Mouse (Mus musculus): ENCODE data around the gene Pde1c. TPM values are rescaled to one million over a fixed set of nuclear protein-coding genes. Genes with fewer than 3 reads are reported as not detected.
A peak's percentile ranks its signal among the peaks of the same experiment; 100 is the strongest.

Gene Pde1c
- polyA plus RNA-seq, 1 experiment from 2014 or later, result 13.9 TPM

- Histone ChIP-seq H3K9me3 (ENCODE audit: control insufficient read depth, low read length) (no peaks in the 10 kb centered on the region), H3K4me2 (ENCODE audit: low read length) (peak overlapping the region; percentile 97), H3K4me1 (ENCODE audit: control insufficient read depth, insufficient read depth, low read length) (0 out of 2 replicates have a peak, but pooled peaks cover 12% of the 10 kb centered on the region), H3K4me3 (replicated peaks; ENCODE audit: low read depth, low read length) (peak overlapping the region; percentile 57), H3K27me3 (ENCODE audit: control insufficient read depth, insufficient read depth, low read length) (no peaks in the 10 kb centered on the region), H3K36me3 (ENCODE audit: control insufficient read depth, insufficient read depth, low read length) (no peaks in the 10 kb centered on the region), H3K27ac (replicated peaks; ENCODE audit: low read depth, low read length) (peak overlapping the region; percentile 57), H3K9ac (replicated peaks; ENCODE audit: low read length) (peak overlapping the region; percentile 71)
- ATAC-seq (ENCODE audit: low FRiP score, low TSS enrichment) (peak; percentile 92), DNase-seq (peak; percentile 77)
- WGBS, result 6% methylated on average over 10 of the region's 10 CpGs
Measured at GRCm38 (mm10) chr6:56362128-56362545, 206.8 kb downstream of the Pde1c start.

DNA sequence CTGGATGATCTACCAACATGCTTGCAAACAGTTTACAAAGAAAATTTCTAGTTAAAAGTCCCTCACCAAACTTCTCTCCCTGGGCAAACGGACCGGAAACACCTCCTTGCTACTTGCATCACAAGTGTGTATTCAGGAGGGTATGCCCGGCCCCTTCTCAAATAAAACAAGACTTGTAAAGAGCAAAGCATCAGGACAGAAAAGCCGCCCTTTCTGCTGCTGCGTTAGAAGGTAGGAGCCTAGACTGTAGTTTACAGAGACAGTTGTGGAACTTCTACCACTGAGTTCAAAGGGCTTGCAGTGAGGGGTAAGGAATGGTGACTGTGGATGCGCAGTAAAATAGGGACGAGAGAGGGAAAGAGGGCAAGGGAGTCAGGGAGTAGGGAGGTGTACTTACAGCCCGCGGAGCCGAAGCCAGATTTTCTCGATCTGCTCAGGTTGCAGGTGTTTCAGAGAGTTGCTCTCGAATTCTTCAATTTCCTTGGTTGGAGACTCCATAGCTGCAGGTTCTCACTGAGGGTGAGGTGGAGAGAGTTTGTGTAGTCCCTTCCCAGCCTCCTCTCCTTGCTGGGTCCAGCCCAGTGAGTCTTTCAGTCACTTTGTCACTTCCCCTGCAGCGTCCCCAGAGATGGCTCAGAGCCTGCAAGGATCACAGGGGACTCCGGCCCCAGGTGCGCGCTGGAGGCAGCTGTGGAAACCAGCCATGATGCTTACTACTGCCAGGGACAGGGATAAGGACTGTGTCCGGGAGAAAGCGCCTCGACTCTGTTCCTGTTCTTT is 207.4 kb downstream of the Pde1c start:
- ATAC-seq (ENCODE audit: low FRiP score, low TSS enrichment) (peak; percentile 41), DNase-seq (peak; percentile 65)
- H3K27ac ChIP-seq (replicated peaks; ENCODE audit: low read depth, low read length), result peak overlapping the region; percentile 57
- 0 out of 2 replicates have a peak, but pooled peaks cover 12% of the 10 kb centered on the region for H3K4me1 ChIP-seq (ENCODE audit: control insufficient read depth, insufficient read depth, low read length)
- H3K27me3 ChIP-seq (ENCODE audit: control insufficient read depth, insufficient read depth, low read length), result no peaks in the 10 kb centered on the region
- H3K36me3 ChIP-seq (ENCODE audit: control insufficient read depth, insufficient read depth, low read length), result no peaks in the 10 kb centered on the region
- no peaks in the 10 kb centered on the region for H3K9me3 ChIP-seq (ENCODE audit: control insufficient read depth, low read length)
- WGBS, result 1% methylated on average over 19 of the region's 19 CpGs
- peak overlapping the region; percentile 57 for H3K4me3 ChIP-seq (replicated peaks; ENCODE audit: low read depth, low read length)
- H3K9ac ChIP-seq (replicated peaks; ENCODE audit: low read length), result peak overlapping the region; percentile 71
- H3K4me2 ChIP-seq (ENCODE audit: low read length), result peak overlapping the region; percentile 97

DNA sequence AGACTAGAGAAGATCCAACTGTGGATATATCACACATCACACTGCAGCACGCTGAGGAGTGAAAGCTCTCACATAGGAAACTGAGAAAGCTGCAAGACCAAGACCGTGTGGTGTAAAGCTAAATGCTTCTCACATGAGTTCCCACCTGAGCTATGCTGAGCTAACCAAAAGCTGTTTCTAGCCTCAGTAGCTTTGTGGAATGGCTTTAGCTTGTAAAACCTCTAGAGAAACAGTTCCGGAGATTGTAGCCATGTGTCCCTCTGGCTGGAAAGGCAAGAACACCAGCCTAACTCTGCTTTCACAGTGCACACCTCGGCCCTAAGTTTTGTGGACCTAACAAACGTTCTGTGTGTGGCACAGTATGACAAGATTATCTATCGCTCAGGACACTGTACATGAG is 208.8 kb downstream of the Pde1c start:
- DNase-seq (no peak), ATAC-seq (ENCODE audit: low FRiP score, low TSS enrichment) (no peak)
- no peaks in the 10 kb centered on the region for H3K9me3 ChIP-seq (ENCODE audit: control insufficient read depth, low read length)
- H3K27ac ChIP-seq (replicated peaks; ENCODE audit: low read depth, low read length), result no peak overlapping the region
- no peaks in the 10 kb centered on the region for H3K27me3 ChIP-seq (ENCODE audit: control insufficient read depth, insufficient read depth, low read length)
- peak overlapping the region; percentile 57; the same call in 1 of the 2 replicates for H3K4me3 ChIP-seq (replicated peaks; ENCODE audit: low read depth, low read length)
- no peak overlapping the region for H3K9ac ChIP-seq (replicated peaks; ENCODE audit: low read length)
- WGBS, result 69% methylated on average over 6 of the region's 6 CpGs
- H3K36me3 ChIP-seq (ENCODE audit: control insufficient read depth, insufficient read depth, low read length), result no peaks in the 10 kb centered on the region
- 0 out of 2 replicates have a peak, but pooled peaks cover 12% of the 10 kb centered on the region for H3K4me1 ChIP-seq (ENCODE audit: control insufficient read depth, insufficient read depth, low read length)
- H3K4me2 ChIP-seq (ENCODE audit: low read length), result peak overlapping the region; percentile 97

DNA sequence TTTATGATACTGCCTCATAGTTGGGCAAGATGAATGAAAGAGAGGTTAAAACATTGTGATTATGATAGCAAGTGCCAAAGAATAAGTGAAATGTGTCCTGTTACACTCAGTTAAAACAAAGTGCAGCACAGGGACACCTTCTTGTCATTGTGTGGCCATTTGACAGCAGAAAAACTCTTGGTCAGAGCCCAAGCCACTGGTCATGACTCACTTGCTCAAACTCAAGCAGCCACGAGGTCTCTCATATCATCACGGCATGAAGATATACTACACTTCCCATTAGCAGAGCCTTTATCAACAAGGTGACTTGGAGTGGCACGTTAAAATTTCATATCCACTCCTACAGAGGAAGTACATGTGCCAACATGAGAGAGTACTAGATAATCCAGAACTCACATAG is 209.8 kb downstream of the Pde1c start:
- Histone ChIP-seq H3K9me3 (ENCODE audit: control insufficient read depth, low read length) (no peaks in the 10 kb centered on the region), H3K4me2 (ENCODE audit: low read length) (no peak overlapping the region), H3K9ac (replicated peaks; ENCODE audit: low read length) (no peak overlapping the region), H3K27me3 (ENCODE audit: control insufficient read depth, insufficient read depth, low read length) (no peaks in the 10 kb centered on the region), H3K27ac (replicated peaks; ENCODE audit: low read depth, low read length) (no peak overlapping the region), H3K36me3 (ENCODE audit: control insufficient read depth, insufficient read depth, low read length) (no peaks in the 10 kb centered on the region), H3K4me1 (ENCODE audit: control insufficient read depth, insufficient read depth, low read length) (0 out of 2 replicates have a peak, but pooled peaks cover 12% of the 10 kb centered on the region), H3K4me3 (replicated peaks; ENCODE audit: low read depth, low read length) (no peak overlapping the region)
- DNase-seq, result no peak
- WGBS, result 91% methylated on average over 3 of the region's 3 CpGs
- no peak for ATAC-seq (ENCODE audit: low FRiP score, low TSS enrichment)

GRCm38 (mm10) chr6:56347207-56347606 is 221.7 kb downstream of the Pde1c start:
- DNase-seq, result no peak
- no peaks in the 10 kb centered on the region for H3K4me1 ChIP-seq (ENCODE audit: control insufficient read depth, insufficient read depth, low read length)
- H3K27ac ChIP-seq (replicated peaks; ENCODE audit: low read depth, low read length), result no peak overlapping the region
- WGBS, result 83% methylated on average over 3 of the region's 3 CpGs
- H3K9ac ChIP-seq (replicated peaks; ENCODE audit: low read length), result no peak overlapping the region
- no peaks in the 10 kb centered on the region for H3K9me3 ChIP-seq (ENCODE audit: control insufficient read depth, low read length)
- no peak for ATAC-seq (ENCODE audit: low FRiP score, low TSS enrichment)
- H3K4me2 ChIP-seq (ENCODE audit: low read length), result no peak overlapping the region
- H3K36me3 ChIP-seq (ENCODE audit: control insufficient read depth, insufficient read depth, low read length), result no peaks in the 10 kb centered on the region
- H3K27me3 ChIP-seq (ENCODE audit: control insufficient read depth, insufficient read depth, low read length), result no peaks in the 10 kb centered on the region
- no peak overlapping the region for H3K4me3 ChIP-seq (replicated peaks; ENCODE audit: low read depth, low read length)

GRCm38 (mm10) chr6:56345082-56345481 is 223.8 kb downstream of the Pde1c start:
- Histone ChIP-seq H3K9me3 (ENCODE audit: control insufficient read depth, low read length) (no peaks in the 10 kb centered on the region), H3K27ac (replicated peaks; ENCODE audit: low read depth, low read length) (no peak overlapping the region), H3K4me2 (ENCODE audit: low read length) (no peak overlapping the region), H3K36me3 (ENCODE audit: control insufficient read depth, insufficient read depth, low read length) (no peaks in the 10 kb centered on the region), H3K9ac (replicated peaks; ENCODE audit: low read length) (no peak overlapping the region), H3K27me3 (ENCODE audit: control insufficient read depth, insufficient read depth, low read length) (no peaks in the 10 kb centered on the region), H3K4me3 (replicated peaks; ENCODE audit: low read depth, low read length) (no peak overlapping the region), H3K4me1 (ENCODE audit: control insufficient read depth, insufficient read depth, low read length) (0 out of 2 replicates have a peak, but pooled peaks cover 2% of the 10 kb centered on the region)
- ATAC-seq (ENCODE audit: low FRiP score, low TSS enrichment) (no peak), DNase-seq (no peak)
- 81% methylated on average over 4 of the region's 4 CpGs for WGBS

DNA sequence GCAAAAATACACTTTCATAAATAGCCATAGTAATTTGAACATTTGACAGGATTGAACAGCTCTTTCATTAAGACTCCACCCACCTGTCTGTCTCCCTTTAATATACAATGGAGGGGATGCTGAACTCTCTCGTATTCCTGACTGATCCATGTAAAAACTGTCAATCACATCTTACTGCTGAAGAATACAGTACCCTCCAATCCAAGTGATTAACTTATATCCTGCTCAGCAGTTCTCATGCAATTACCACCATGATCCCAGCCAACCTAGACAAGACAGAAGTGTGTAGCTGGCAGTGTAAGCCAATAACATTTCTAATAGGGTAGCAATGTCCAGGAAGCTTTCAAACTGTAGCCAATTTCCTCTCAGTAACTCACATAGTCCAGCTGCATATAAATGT is 226.9 kb downstream of the Pde1c start:
- Histone ChIP-seq H3K4me2 (ENCODE audit: low read length) (no peak overlapping the region), H3K36me3 (ENCODE audit: control insufficient read depth, insufficient read depth, low read length) (no peaks in the 10 kb centered on the region), H3K9me3 (ENCODE audit: control insufficient read depth, low read length) (no peaks in the 10 kb centered on the region), H3K4me3 (replicated peaks; ENCODE audit: low read depth, low read length) (no peak overlapping the region), H3K9ac (replicated peaks; ENCODE audit: low read length) (no peak overlapping the region), H3K27ac (replicated peaks; ENCODE audit: low read depth, low read length) (no peak overlapping the region), H3K4me1 (ENCODE audit: control insufficient read depth, insufficient read depth, low read length) (0 out of 2 replicates have a peak, but pooled peaks cover 2% of the 10 kb centered on the region), H3K27me3 (ENCODE audit: control insufficient read depth, insufficient read depth, low read length) (no peaks in the 10 kb centered on the region)
- 13% methylated on average over 1 of the region's 1 CpGs for WGBS
- ATAC-seq (ENCODE audit: low FRiP score, low TSS enrichment), result no peak
- DNase-seq, result no peak

- H3K4me2 ChIP-seq (ENCODE audit: low read length), result no peak overlapping the region
- 92% methylated on average over 3 of the region's 3 CpGs for WGBS
- H3K9ac ChIP-seq (replicated peaks; ENCODE audit: low read length), result no peak overlapping the region
- no peak overlapping the region for H3K27ac ChIP-seq (replicated peaks; ENCODE audit: low read depth, low read length)
- H3K4me1 ChIP-seq (ENCODE audit: control insufficient read depth, insufficient read depth, low read length), result no peaks in the 10 kb centered on the region
- H3K9me3 ChIP-seq (ENCODE audit: control insufficient read depth, low read length), result no peaks in the 10 kb centered on the region
- DNase-seq (no peak), ATAC-seq (ENCODE audit: low FRiP score, low TSS enrichment) (no peak)
- H3K36me3 ChIP-seq (ENCODE audit: control insufficient read depth, insufficient read depth, low read length), result no peaks in the 10 kb centered on the region
- no peaks in the 10 kb centered on the region for H3K27me3 ChIP-seq (ENCODE audit: control insufficient read depth, insufficient read depth, low read length)
- no peak overlapping the region for H3K4me3 ChIP-seq (replicated peaks; ENCODE audit: low read depth, low read length)
Measured at GRCm38 (mm10) chr6:56335811-56336446, 233.0 kb downstream of the Pde1c start.
